Mouse (Mus musculus): ENCODE measurements around the gene Lenep. TPM values are rescaled to one million over a fixed set of nuclear protein-coding genes. Genes with fewer than 3 reads are reported as not detected.
"Not testable (repeated sequence)": the region's sequence is repeated elsewhere in the genome, so short reads cannot be mapped to it uniquely, and the experiment has no call there.

Gene Lenep
- polyA plus RNA-seq, 1 experiment from 2014 or later: not detected

GRCm38 (mm10) chr3:89429021-89429420, 26.4 kb upstream of the Lenep start:
- 80% methylated on average over 7 of the region's 7 CpGs for WGBS
- H3K4me1 ChIP-seq: peaks cover 23% of the 10 kb centered on the region
- not testable (repeated sequence) for H3K9ac ChIP-seq; ATAC-seq (ENCODE audit: insufficient read depth, low FRiP score, low read depth); H3K4me3 ChIP-seq (replicated peaks); H3K27ac ChIP-seq; H3K27me3 ChIP-seq (replicated peaks); H3K4me2 ChIP-seq; H3K9me3 ChIP-seq
- peaks cover 53% of the 10 kb centered on the region for H3K36me3 ChIP-seq

GRCm38 (mm10) chr3:89425876-89426275, 23.3 kb upstream of the Lenep start:
- Histone ChIP-seq H3K4me3 (replicated peaks) (no peak overlapping the region), H3K9me3 (no peaks in the 10 kb centered on the region), H3K4me1 (peaks cover 38% of the 10 kb centered on the region), H3K9ac (no peak overlapping the region), H3K27ac (no peak overlapping the region), H3K36me3 (peaks cover 36% of the 10 kb centered on the region), H3K27me3 (replicated peaks) (no peaks in the 10 kb centered on the region), H3K4me2 (no peak overlapping the region)
- WGBS: 82% methylated on average over 4 of the region's 4 CpGs
- no peak for ATAC-seq (ENCODE audit: insufficient read depth, low FRiP score, low read depth)

- no peak for ATAC-seq (ENCODE audit: insufficient read depth, low FRiP score, low read depth)
- Histone ChIP-seq H3K27ac (0 out of 2 replicates have a peak overlapping the region, but pooled peaks have one; percentile 9), H3K9me3 (no peaks in the 10 kb centered on the region), H3K27me3 (replicated peaks) (no peaks in the 10 kb centered on the region), H3K4me2 (no peak overlapping the region), H3K4me3 (replicated peaks) (no peak overlapping the region), H3K4me1 (peaks cover 43% of the 10 kb centered on the region), H3K9ac (no peak overlapping the region), H3K36me3 (peaks cover 36% of the 10 kb centered on the region)
- WGBS: 78% methylated on average over 5 of the region's 5 CpGs
These were observed 22.5 kb upstream of the Lenep start for GRCm38 (mm10) chr3:89425141-89425525.

- Histone ChIP-seq H3K9me3 (no peaks in the 10 kb centered on the region), H3K9ac (no peak overlapping the region), H3K4me3 (replicated peaks) (no peak overlapping the region), H3K27ac (0 out of 2 replicates have a peak overlapping the region, but pooled peaks have one; percentile 9), H3K4me1 (peaks cover 48% of the 10 kb centered on the region), H3K4me2 (peak overlapping the region; percentile 10; the same call in 1 of the 2 replicates), H3K27me3 (replicated peaks) (no peaks in the 10 kb centered on the region), H3K36me3 (peaks cover 36% of the 10 kb centered on the region)
- WGBS: 67% methylated on average over 5 of the region's 5 CpGs
- no peak for ATAC-seq (ENCODE audit: insufficient read depth, low FRiP score, low read depth)
These were observed 22.0 kb upstream of the Lenep start for GRCm38 (mm10) chr3:89424416-89425140.

- H3K27ac ChIP-seq: no peak overlapping the region; the same call in 1 of the 2 replicates
- ATAC-seq (ENCODE audit: insufficient read depth, low FRiP score, low read depth): no peak
- H3K27me3 ChIP-seq (replicated peaks): no peaks in the 10 kb centered on the region
- H3K9me3 ChIP-seq: no peaks in the 10 kb centered on the region
- WGBS: 55% methylated on average over 6 of the region's 6 CpGs
- H3K9ac ChIP-seq: no peak overlapping the region
- H3K36me3 ChIP-seq: peaks cover 32% of the 10 kb centered on the region
- peaks cover 49% of the 10 kb centered on the region for H3K4me1 ChIP-seq
- peak overlapping the region; percentile 64 for H3K4me2 ChIP-seq
- H3K4me3 ChIP-seq (replicated peaks): peak overlapping the region; percentile 55
These were observed 20.1 kb upstream of the Lenep start for GRCm38 (mm10) chr3:89422556-89423205.

GRCm38 (mm10) chr3:89421810-89422473, 19.3 kb upstream of the Lenep start:
- no peak for ATAC-seq (ENCODE audit: insufficient read depth, low FRiP score, low read depth)
- peak overlapping the region; percentile 55 for H3K4me3 ChIP-seq (replicated peaks)
- H3K27ac ChIP-seq: peak overlapping the region; percentile 99
- peak overlapping the region; percentile 44 for H3K9ac ChIP-seq
- no peaks in the 10 kb centered on the region for H3K27me3 ChIP-seq (replicated peaks)
- H3K36me3 ChIP-seq: peaks cover 25% of the 10 kb centered on the region
- H3K9me3 ChIP-seq: no peaks in the 10 kb centered on the region
- peak overlapping the region; percentile 64 for H3K4me2 ChIP-seq
- WGBS: 13% methylated on average over 22 of the region's 22 CpGs
- H3K4me1 ChIP-seq: peaks cover 54% of the 10 kb centered on the region

GRCm38 (mm10) chr3:89421002-89421774, 18.6 kb upstream of the Lenep start:
- H3K36me3 ChIP-seq: peaks cover 22% of the 10 kb centered on the region
- H3K9me3 ChIP-seq: no peaks in the 10 kb centered on the region
- peaks cover 54% of the 10 kb centered on the region for H3K4me1 ChIP-seq
- WGBS: 2% methylated on average over 11 of the region's 11 CpGs
- H3K9ac ChIP-seq: peak overlapping the region; percentile 44
- ATAC-seq (ENCODE audit: insufficient read depth, low FRiP score, low read depth): peak; percentile 85
- peak overlapping the region; percentile 99 for H3K27ac ChIP-seq
- H3K4me3 ChIP-seq (replicated peaks): peak overlapping the region; percentile 55
- peak overlapping the region; percentile 64 for H3K4me2 ChIP-seq
- H3K27me3 ChIP-seq (replicated peaks): no peaks in the 10 kb centered on the region

GRCm38 (mm10) chr3:89420421-89420820, 17.8 kb upstream of the Lenep start:
- H3K4me2 ChIP-seq: peak overlapping the region; percentile 64
- no peak for ATAC-seq (ENCODE audit: insufficient read depth, low FRiP score, low read depth)
- no peaks in the 10 kb centered on the region for H3K9me3 ChIP-seq
- H3K4me1 ChIP-seq: peaks cover 54% of the 10 kb centered on the region
- H3K9ac ChIP-seq: no peak overlapping the region
- WGBS: 52% methylated on average over 2 of the region's 2 CpGs
- H3K4me3 ChIP-seq (replicated peaks): peak overlapping the region; percentile 55
- peaks cover 24% of the 10 kb centered on the region for H3K36me3 ChIP-seq
- H3K27ac ChIP-seq: peak overlapping the region; percentile 99
- H3K27me3 ChIP-seq (replicated peaks): no peaks in the 10 kb centered on the region

- Histone ChIP-seq H3K4me2 (peak overlapping the region; percentile 64), H3K4me1 (peaks cover 51% of the 10 kb centered on the region), H3K9me3 (no peaks in the 10 kb centered on the region), H3K4me3 (replicated peaks) (peak overlapping the region; percentile 64), H3K27me3 (replicated peaks) (no peaks in the 10 kb centered on the region), H3K9ac (0 out of 2 replicates have a peak overlapping the region, but pooled peaks have one; percentile 46), H3K27ac (peak overlapping the region; percentile 99), H3K36me3 (peaks cover 23% of the 10 kb centered on the region)
- 15% methylated on average over 3 of the region's 3 CpGs for WGBS
- no peak for ATAC-seq (ENCODE audit: insufficient read depth, low FRiP score, low read depth)
These were observed 17.4 kb upstream of the Lenep start for GRCm38 (mm10) chr3:89419981-89420380.

GRCm38 (mm10) chr3:89419571-89419970, 17.0 kb upstream of the Lenep start:
- H3K4me1 ChIP-seq: peaks cover 48% of the 10 kb centered on the region
- no peak for ATAC-seq (ENCODE audit: insufficient read depth, low FRiP score, low read depth)
- peak overlapping the region; percentile 99 for H3K27ac ChIP-seq
- H3K9me3 ChIP-seq: no peaks in the 10 kb centered on the region
- H3K4me2 ChIP-seq: peak overlapping the region; percentile 64
- 2% methylated on average over 9 of the region's 9 CpGs for WGBS
- no peaks in the 10 kb centered on the region for H3K27me3 ChIP-seq (replicated peaks)
- peak overlapping the region; percentile 46; the same call in 1 of the 2 replicates for H3K9ac ChIP-seq
- peak overlapping the region; percentile 64 for H3K4me3 ChIP-seq (replicated peaks)
- H3K36me3 ChIP-seq: peaks cover 23% of the 10 kb centered on the region

- H3K4me1 ChIP-seq: peaks cover 42% of the 10 kb centered on the region
- H3K4me2 ChIP-seq: peak overlapping the region; percentile 64
- H3K27ac ChIP-seq: peak overlapping the region; percentile 99
- no peaks in the 10 kb centered on the region for H3K27me3 ChIP-seq (replicated peaks)
- under 1% methylated on average over 16 of the region's 16 CpGs for WGBS
- H3K36me3 ChIP-seq: peaks cover 21% of the 10 kb centered on the region
- peak overlapping the region; percentile 46 for H3K9ac ChIP-seq
- peak overlapping the region; percentile 64 for H3K4me3 ChIP-seq (replicated peaks)
- no peaks in the 10 kb centered on the region for H3K9me3 ChIP-seq
- ATAC-seq (ENCODE audit: insufficient read depth, low FRiP score, low read depth): peak; percentile 13; the same call in 1 of the 2 replicates
These were observed 16.3 kb upstream of the Lenep start for GRCm38 (mm10) chr3:89418861-89419250.
